Mouse (Mus musculus) forebrain, postnatal 0 days (tissue): ENCODE measurements around the gene Tbc1d10c. TPM values are rescaled to one million over a fixed set of nuclear protein-coding genes. Genes with fewer than 3 reads are reported as not detected.
A peak's percentile ranks its signal among the peaks of the same experiment; 100 is the strongest.

Source experiments
- ATAC-seq: fragments of 200-750 bp; cut with Nextera tagmentation; 2 replicates; pipeline ENCODE4 v1.8.0; 2017; ENCODE audit warnings: mild to moderate bottlenecking, moderate library complexity
- DNase-seq: peaks from one replicate; pipeline ENCODE4 v3.0.0-alpha.2; 2015
- H3K27ac ChIP-seq: fragments of 300-500 bp; sonication (generic); 2 replicates; pipeline ENCODE4 v1.5.1; 2014; ENCODE audit warnings: low read depth, mild to moderate bottlenecking, antibody characterized with exemption, low read length, moderate library complexity, mixed read lengths
- H3K27me3 ChIP-seq: fragments of 300-500 bp; sonication (generic); 2 replicates; pipeline ENCODE4 v1.6.1; 2014; ENCODE audit warnings: mild to moderate bottlenecking, low read length, mixed read lengths; ENCODE audit not compliant: insufficient read depth
- H3K36me3 ChIP-seq: fragments of 300-500 bp; sonication (generic); 2 replicates; pipeline ENCODE4 v1.6.1; 2014; ENCODE audit warnings: mild to moderate bottlenecking, moderate library complexity; ENCODE audit not compliant: insufficient read depth
- H3K4me1 ChIP-seq: fragments of 300-500 bp; sonication (generic); 2 replicates; pipeline ENCODE4 v1.6.1; 2014; ENCODE audit warnings: antibody characterized with exemption; ENCODE audit not compliant: insufficient read depth
- H3K4me2 ChIP-seq: fragments of 300-500 bp; sonication (generic); 2 replicates; pipeline ENCODE4 v1.6.1; 2014; ENCODE audit warnings: low read depth, mild to moderate bottlenecking, moderate library complexity
- H3K4me3 ChIP-seq: fragments of 300-500 bp; sonication (generic); 2 replicates; pipeline ENCODE4 v1.5.1; 2014; ENCODE audit warnings: low read depth, low read length, mixed read lengths
- H3K9ac ChIP-seq: fragments of 300-500 bp; sonication (generic); 2 replicates; pipeline ENCODE4 v1.6.1; 2014; ENCODE audit warnings: mild to moderate bottlenecking
- H3K9me3 ChIP-seq: fragments of 300-500 bp; sonication (generic); 2 replicates; pipeline ENCODE4 v1.6.1; 2016; ENCODE audit warnings: low read length
- CTCF ChIP-seq: sonication (generic); IDR thresholded peaks from 2 replicates; pipeline ENCODE4 v1.5.1; 2016; ENCODE audit warnings: antibody characterized with exemption, control low read depth, low read depth
- WGBS: fragments of 180-500 bp; shearing (Covaris S2); extraction: QIAGEN DNeasy Blood & Tissue Kit; methylation state at CpG from one replicate; pipeline ENCODE4 v1.1.7; 2014; 5-methylcytosine and 5-hydroxymethylcytosine counted together
- polyA plus RNA-seq: library from polyadenylated mRNA; unstranded; fragments of >200 nt; fragmentation: Nextera tagmentation; extraction: Ambion mirVana; gene quantifications from 2 replicates; pipeline ENCODE4 v1.2.1, GENCODE M21; 2015
- total RNA-seq: library from RNA; depleted of rRNA; stranded (reverse); fragments of >200 nt; gene quantifications from 2 replicates; pipeline ENCODE4 v1.2.3, GENCODE M21; 2014

The Tbc1d10c gene
- total and polyA plus RNA-seq, 2 experiments from 2014 or later = 1.5 to 2.9 TPM

- Histone ChIP-seq H3K4me3 (peak within 1 kb of the TSS; percentile 57), H3K27me3 (no peaks in the 10 kb centered on the region), H3K27ac (peak within 1 kb of the TSS; percentile 84), H3K4me1 (peaks cover 11% of the 10 kb centered on the region), H3K4me2 (peak within 1 kb of the TSS; percentile 96), H3K9ac (peak within 1 kb of the TSS; percentile 71), H3K9me3 (no peaks in the 10 kb centered on the region), H3K36me3 (peaks cover 33% of the 10 kb centered on the region)
- no peak for TF ChIP-seq CTCF
- DNase-seq (peak; percentile 98), ATAC-seq (peak; percentile 97)
- 8% methylated on average over 42 of the region's 42 CpGs for WGBS
Measured at GRCm38 (mm10) chr19:4162646-4163542, 28.2 kb downstream of the Tbc1d10c start, which contains the start of gene Rps6kb2. Gene Rps6kb2 (minus strand): TSS chr19:4163354.

- no peak for DNase-seq
- WGBS = 96% methylated on average over 8 of the region's 8 CpGs
- H3K27ac ChIP-seq = no peak overlapping the region
- ATAC-seq = no peak
- peaks cover 55% of the 10 kb centered on the region for H3K36me3 ChIP-seq
- H3K4me2 ChIP-seq = no peak overlapping the region
- no peaks in the 10 kb centered on the region for H3K9me3 ChIP-seq
- no peak overlapping the region for H3K4me3 ChIP-seq
- H3K9ac ChIP-seq = no peak overlapping the region
- no peaks in the 10 kb centered on the region for H3K27me3 ChIP-seq
- TF ChIP-seq CTCF = no peak
- H3K4me1 ChIP-seq = peaks cover 11% of the 10 kb centered on the region
Measured at GRCm38 (mm10) chr19:4159049-4159448, 32.0 kb downstream of the Tbc1d10c start.

- no peak for DNase-seq
- 89% methylated on average over 12 of the region's 12 CpGs for WGBS
- H3K27ac ChIP-seq = no peak overlapping the region
- ATAC-seq = no peak
- peaks cover 61% of the 10 kb centered on the region for H3K36me3 ChIP-seq
- no peaks in the 10 kb centered on the region for H3K4me1 ChIP-seq
- H3K9ac ChIP-seq = no peak overlapping the region
- no peak overlapping the region for H3K4me3 ChIP-seq
- H3K9me3 ChIP-seq = no peaks in the 10 kb centered on the region
- H3K27me3 ChIP-seq = no peaks in the 10 kb centered on the region
- no peak overlapping the region for H3K4me2 ChIP-seq
- no peak for TF ChIP-seq CTCF
Measured at GRCm38 (mm10) chr19:4156771-4157170, 34.3 kb downstream of the Tbc1d10c start.

- Histone ChIP-seq H3K9ac (no peak overlapping the region), H3K9me3 (no peaks in the 10 kb centered on the region), H3K27ac (no peak overlapping the region), H3K4me1 (no peaks in the 10 kb centered on the region), H3K4me2 (no peak overlapping the region), H3K36me3 (peaks cover 54% of the 10 kb centered on the region), H3K4me3 (no peak overlapping the region), H3K27me3 (no peaks in the 10 kb centered on the region)
- 67% methylated on average over 20 of the region's 20 CpGs for WGBS
- DNase-seq = no peak
- no peak for ATAC-seq
- TF ChIP-seq CTCF = no peak
Measured at GRCm38 (mm10) chr19:4156073-4156579, 35.0 kb downstream of the Tbc1d10c start.

GRCm38 (mm10) chr19:4155223-4156072 lies 35.6 kb downstream of the Tbc1d10c start:
- no peak for TF ChIP-seq CTCF
- H3K27ac ChIP-seq = no peak overlapping the region
- H3K4me1 ChIP-seq = no peaks in the 10 kb centered on the region
- no peak for DNase-seq
- H3K9me3 ChIP-seq = no peaks in the 10 kb centered on the region
- H3K4me3 ChIP-seq = no peak overlapping the region
- no peak overlapping the region for H3K9ac ChIP-seq
- 66% methylated on average over 6 of the region's 6 CpGs for WGBS
- H3K4me2 ChIP-seq = no peak overlapping the region
- H3K27me3 ChIP-seq = no peaks in the 10 kb centered on the region
- peaks cover 55% of the 10 kb centered on the region for H3K36me3 ChIP-seq
- no peak for ATAC-seq

- no peaks in the 10 kb centered on the region for H3K9me3 ChIP-seq
Measured at GRCm38 (mm10) chr19:4154437-4155222, 36.5 kb downstream of the Tbc1d10c start.

More at GRCm38 (mm10) chr19:4154437-4155222, 36.5 kb downstream of the Tbc1d10c start:
- TF ChIP-seq CTCF = no peak
- H3K27me3 ChIP-seq = no peaks in the 10 kb centered on the region
- H3K4me1 ChIP-seq = no peaks in the 10 kb centered on the region
- ATAC-seq = no peak
- no peak overlapping the region for H3K27ac ChIP-seq
- DNase-seq = no peak
- H3K4me2 ChIP-seq = no peak overlapping the region
- H3K36me3 ChIP-seq = peaks cover 56% of the 10 kb centered on the region
- 78% methylated on average over 13 of the region's 13 CpGs for WGBS
- H3K4me3 ChIP-seq = no peak overlapping the region
- no peak overlapping the region for H3K9ac ChIP-seq
